Mouse (Mus musculus) liver, adult 2 months (tissue): ENCODE measurements around the gene Mrfap1. TPM values are rescaled to one million over a fixed set of nuclear protein-coding genes. Genes with fewer than 3 reads are reported as not detected.

ENCODE experiments used
- DNase-seq: peaks from one replicate; pipeline ENCODE4 v3.0.0-alpha.2; 2011; ENCODE audit warnings: low read depth, low spot score; ENCODE audit errors: extremely low read depth
- H3K27ac ChIP-seq: fragments of 200-500 bp; replicated peaks from 2 replicates; pipeline ENCODE4 v1.5.1; 2012; ENCODE audit warnings: low read depth, mild to moderate bottlenecking, control low read depth, inconsistent platforms, low read length; ENCODE audit not compliant: insufficient read depth
- H3K27me3 ChIP-seq: fragments of 200-500 bp; 2 replicates; pipeline ENCODE4 v1.6.1; 2012; ENCODE audit warnings: mild to moderate bottlenecking, moderate library complexity, low read length, inconsistent platforms; ENCODE audit not compliant: control insufficient read depth, insufficient read depth
- H3K36me3 ChIP-seq: fragments of 200-500 bp; 2 replicates; pipeline ENCODE4 v1.6.1; 2012; ENCODE audit warnings: low read length, inconsistent platforms; ENCODE audit not compliant: control insufficient read depth, insufficient read depth
- H3K4me1 ChIP-seq: fragments of 200-500 bp; 2 replicates; pipeline ENCODE4 v1.6.1; 2011; ENCODE audit warnings: low read length; ENCODE audit not compliant: control insufficient read depth, insufficient read depth
- H3K4me3 ChIP-seq: fragments of 200-500 bp; 2 replicates; pipeline ENCODE4 v1.5.1; 2011; ENCODE audit warnings: low read depth, mild to moderate bottlenecking, control low read depth, low read length, moderate library complexity; ENCODE audit not compliant: insufficient read depth
- H3K79me2 ChIP-seq: fragments of 200-500 bp; 2 replicates; pipeline ENCODE4 v1.6.1; 2012; ENCODE audit warnings: inconsistent platforms, mild to moderate bottlenecking, low read length, moderate library complexity; ENCODE audit not compliant: control insufficient read depth, insufficient read depth
- H3K9ac ChIP-seq: fragments of 200-500 bp; 2 replicates; pipeline ENCODE4 v1.6.1; 2012; ENCODE audit warnings: low read depth, mild to moderate bottlenecking, control low read depth, inconsistent platforms, low read length
- CTCF ChIP-seq: fragments of 200-500 bp; IDR thresholded peaks from 2 replicates; pipeline ENCODE4 v1.5.1; 2011; ENCODE audit warnings: low read depth, low read length, control low read depth
- POLR2A ChIP-seq: fragments of 200-500 bp; IDR thresholded peaks from 2 replicates; pipeline ENCODE4 v1.6.1; 2011; ENCODE audit warnings: low read length, control low read depth; ENCODE audit not compliant: insufficient read depth; ENCODE audit errors: extremely low read depth
- WGBS: fragments of 180-500 bp; shearing (Covaris S2); methylation state at CpG from one replicate; pipeline ENCODE4 v1.1.7; 2018; 5-methylcytosine and 5-hydroxymethylcytosine counted together
- polyA plus RNA-seq: library from polyadenylated mRNA; depleted of rRNA; stranded (reverse); fragments of >200 nt; gene quantifications from 2 replicates; pipeline ENCODE4 v1.2.3, GENCODE M21; 2012
- total RNA-seq: library from RNA; depleted of rRNA; stranded (reverse); fragments of >200 nt; gene quantifications from 2 replicates; pipeline ENCODE4 v1.2.3, GENCODE M21; 2014

Mrfap1 gene
- total and polyA plus RNA-seq, 2 experiments, result 72.2 to 173 TPM

DNA sequence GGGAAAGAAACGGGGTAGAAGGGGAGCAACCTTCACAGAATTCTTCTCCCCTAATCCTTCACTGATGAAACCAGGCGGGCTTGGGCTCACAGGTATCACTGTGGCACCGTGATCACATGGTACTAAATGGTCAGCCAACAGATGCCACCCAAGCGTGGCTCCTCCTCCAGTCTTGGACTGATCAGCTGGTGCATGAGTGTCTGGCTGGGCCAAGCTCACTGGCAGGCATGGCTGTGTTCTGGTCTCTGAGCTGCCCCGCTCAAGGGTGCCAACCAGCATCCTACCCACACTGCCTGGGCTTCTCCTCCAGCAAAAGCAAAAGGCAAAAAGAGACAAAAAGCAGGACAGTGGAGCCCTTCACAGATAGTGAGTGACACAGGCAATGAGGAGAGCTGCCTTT lies 23.2 kb upstream of the Mrfap1 start:
- WGBS, result 90% methylated on average over 5 of the region's 5 CpGs
- H3K36me3 ChIP-seq, result no peaks in the 10 kb centered on the region
- no peaks in the 10 kb centered on the region for H3K27me3 ChIP-seq
- H3K4me1 ChIP-seq, result no peaks in the 10 kb centered on the region
- TF ChIP-seq POLR2A (no peak), CTCF (no peak)
- H3K4me3 ChIP-seq, result no peak overlapping the region
- no peak overlapping the region for H3K27ac ChIP-seq
- no peak for DNase-seq
- no peaks in the 10 kb centered on the region for H3K79me2 ChIP-seq
- H3K9ac ChIP-seq, result no peak overlapping the region

DNA sequence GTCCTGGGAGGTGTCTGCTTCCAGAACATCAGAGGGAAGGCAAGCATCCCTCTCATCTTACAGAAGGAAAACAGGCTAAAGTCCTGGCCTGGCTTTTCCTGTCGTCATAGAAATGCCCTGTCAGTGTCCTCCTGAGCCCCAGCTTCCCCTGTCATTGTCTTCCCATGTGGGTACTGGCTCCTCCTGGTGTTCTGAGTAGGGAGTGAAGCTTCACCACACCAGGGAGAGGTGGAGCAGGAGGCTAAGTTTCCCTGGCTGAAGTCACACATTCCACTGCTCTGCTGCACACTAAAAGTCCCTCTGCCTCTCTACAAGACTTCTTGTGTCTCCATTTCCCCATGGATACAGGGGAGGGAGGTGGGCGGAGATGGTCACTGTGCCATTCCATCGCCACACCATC lies 21.2 kb upstream of the Mrfap1 start:
- H3K9ac ChIP-seq, result no peak overlapping the region
- H3K4me1 ChIP-seq, result no peaks in the 10 kb centered on the region
- no peak overlapping the region for H3K27ac ChIP-seq
- H3K27me3 ChIP-seq, result no peaks in the 10 kb centered on the region
- TF ChIP-seq CTCF, result no peak
- TF ChIP-seq POLR2A, result no peak
- no peak for DNase-seq
- no peak overlapping the region for H3K4me3 ChIP-seq
- WGBS, result 82% methylated on average over 3 of the region's 3 CpGs
- no peaks in the 10 kb centered on the region for H3K79me2 ChIP-seq
- H3K36me3 ChIP-seq, result no peaks in the 10 kb centered on the region

- H3K79me2 ChIP-seq, result no peaks in the 10 kb centered on the region
- H3K9ac ChIP-seq, result no peak overlapping the region
- H3K27me3 ChIP-seq, result no peaks in the 10 kb centered on the region
- DNase-seq, result peak; percentile 86
- TF ChIP-seq POLR2A (no peak), CTCF (peak; percentile 73)
- no peaks in the 10 kb centered on the region for H3K4me1 ChIP-seq
- no peak overlapping the region for H3K4me3 ChIP-seq
- no peak overlapping the region for H3K27ac ChIP-seq
- no peaks in the 10 kb centered on the region for H3K36me3 ChIP-seq
- WGBS, result 29% methylated on average over 6 of the region's 6 CpGs
These were observed 18.0 kb upstream of the Mrfap1 start for GRCm38 (mm10) chr5:36814554-36814953.

- no peak overlapping the region for H3K9ac ChIP-seq
- no peaks in the 10 kb centered on the region for H3K79me2 ChIP-seq
- H3K4me3 ChIP-seq, result no peak overlapping the region
- WGBS, result 30% methylated on average over 3 of the region's 3 CpGs
- DNase-seq, result peak; percentile 42
- TF ChIP-seq CTCF (peak; percentile 96), POLR2A (no peak)
- H3K27ac ChIP-seq, result no peak overlapping the region
- H3K27me3 ChIP-seq, result no peaks in the 10 kb centered on the region
- H3K36me3 ChIP-seq, result no peaks in the 10 kb centered on the region
- H3K4me1 ChIP-seq, result no peaks in the 10 kb centered on the region
These were observed 14.8 kb upstream of the Mrfap1 start for GRCm38 (mm10) chr5:36811413-36811812.

GRCm38 (mm10) chr5:36810634-36811033 lies 14.1 kb upstream of the Mrfap1 start:
- H3K4me1 ChIP-seq, result no peaks in the 10 kb centered on the region
- no peak overlapping the region for H3K9ac ChIP-seq
- H3K36me3 ChIP-seq, result no peaks in the 10 kb centered on the region
- no peak overlapping the region for H3K4me3 ChIP-seq
- WGBS, result 82% methylated on average over 3 of the region's 3 CpGs
- no peak for DNase-seq
- H3K27me3 ChIP-seq, result no peaks in the 10 kb centered on the region
- TF ChIP-seq POLR2A, result no peak
- no peak for TF ChIP-seq CTCF
- no peaks in the 10 kb centered on the region for H3K79me2 ChIP-seq
- H3K27ac ChIP-seq, result no peak overlapping the region

GRCm38 (mm10) chr5:36809123-36809522 lies 12.6 kb upstream of the Mrfap1 start:
- TF ChIP-seq POLR2A (no peak), CTCF (no peak)

More at GRCm38 (mm10) chr5:36809123-36809522, 12.6 kb upstream of the Mrfap1 start:
- Histone ChIP-seq H3K4me1 (no peaks in the 10 kb centered on the region), H3K27ac (no peak overlapping the region), H3K79me2 (no peaks in the 10 kb centered on the region), H3K4me3 (no peak overlapping the region), H3K27me3 (no peaks in the 10 kb centered on the region), H3K9ac (no peak overlapping the region), H3K36me3 (no peaks in the 10 kb centered on the region)
- WGBS, result 80% methylated on average over 7 of the region's 7 CpGs
- no peak for DNase-seq
